Mouse (Mus musculus): ENCODE data around the gene Ift20. TPM values are rescaled to one million over a fixed set of nuclear protein-coding genes. Genes with fewer than 3 reads are reported as not detected.

Ift20 gene
- 134 and 137 TPM in 2 replicates for polyA plus RNA-seq (2015; fragmentation: Nextera tagmentation; extraction: Ambion mirVana)

DNA sequence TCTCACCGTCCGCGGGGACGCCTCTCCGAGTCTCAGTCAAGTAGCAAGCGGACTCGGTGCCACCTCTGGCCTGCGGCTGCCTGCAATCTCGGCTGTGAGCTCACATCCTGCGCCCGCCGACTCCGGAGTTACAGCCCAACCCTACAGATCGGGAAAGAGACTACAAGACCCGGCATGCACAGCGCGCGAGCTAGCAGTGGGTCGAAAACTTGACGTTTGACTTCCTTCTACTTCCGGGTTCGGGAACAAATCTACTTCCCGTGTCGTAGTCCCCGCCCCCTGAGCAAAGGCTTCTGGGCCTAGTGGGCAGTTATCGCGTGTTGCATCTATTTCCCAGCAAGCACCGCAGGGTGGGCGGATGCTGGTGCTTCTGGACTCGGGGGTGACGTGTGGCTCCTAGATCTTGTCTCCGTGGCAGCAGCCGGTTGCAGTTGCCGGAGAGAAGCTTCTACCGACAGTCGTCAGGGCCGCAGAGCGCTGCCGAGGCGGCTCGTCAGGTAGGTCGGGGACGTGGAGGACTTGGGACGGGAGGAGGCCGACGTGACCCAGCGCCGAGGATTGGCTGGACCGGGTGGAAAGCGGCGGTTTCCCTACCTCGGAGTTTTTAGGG, at the start of gene Ift20, which contains the start of gene Tnfaip1:
TSS of gene Ift20 (plus strand) at position 282 of the 610 bp plus-strand sequence.
TSS of gene Tnfaip1 (minus strand) at position 253 of the 610 bp plus-strand sequence.
- Histone ChIP-seq H3K4me3 (peak within 1 kb of the TSS; percentile 65), H3K4me1 (peaks cover 28% of the 10 kb centered on the region), H3K27ac (peak within 1 kb of the TSS; percentile 94), H3K9me3 (no peaks in the 10 kb centered on the region), H3K9ac (peak within 1 kb of the TSS; percentile 72), H3K4me2 (peak within 1 kb of the TSS; percentile 73), H3K27me3 (no peaks in the 10 kb centered on the region), H3K36me3 (peaks cover 27% of the 10 kb centered on the region)
- WGBS = under 1% methylated on average over 52 of the region's 52 CpGs
- ATAC-seq (ENCODE audit: borderline replicate concordance, extremely low read depth, low FRiP score, low TSS enrichment) = peak; percentile 98

DNA sequence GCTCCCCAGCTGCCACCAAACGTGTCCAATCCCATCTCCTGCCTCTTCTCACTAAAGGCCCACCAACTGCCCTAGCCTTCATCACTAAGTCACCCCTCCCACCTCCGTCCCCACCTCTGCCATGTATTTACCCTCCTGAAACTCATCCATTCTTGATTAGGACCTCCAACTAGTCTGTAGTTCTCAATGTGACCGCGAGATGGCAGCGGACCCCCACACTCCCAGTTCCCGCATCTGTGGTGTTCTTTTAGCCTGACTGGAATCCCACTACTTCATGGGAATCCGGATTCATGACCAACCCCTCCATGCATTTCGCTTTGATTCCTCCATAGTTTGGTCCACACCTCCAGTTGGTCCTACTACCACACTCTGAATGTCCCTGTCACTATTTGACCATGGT, 48.0 kb upstream of the Ift20 start:
- H3K4me2 ChIP-seq = no peak overlapping the region
- H3K27ac ChIP-seq = no peak overlapping the region
- H3K4me1 ChIP-seq = peaks cover 7% of the 10 kb centered on the region; the same call in 1 of the 2 replicates
- peaks cover 73% of the 10 kb centered on the region for H3K27me3 ChIP-seq
- no peak overlapping the region for H3K4me3 ChIP-seq
- WGBS = 0% methylated on average over 8 of the region's 8 CpGs
- H3K36me3 ChIP-seq = no peaks in the 10 kb centered on the region
- H3K9ac ChIP-seq = no peak overlapping the region
- no peaks in the 10 kb centered on the region for H3K9me3 ChIP-seq
- ATAC-seq (ENCODE audit: borderline replicate concordance, extremely low read depth, low FRiP score, low TSS enrichment) = no peak

DNA sequence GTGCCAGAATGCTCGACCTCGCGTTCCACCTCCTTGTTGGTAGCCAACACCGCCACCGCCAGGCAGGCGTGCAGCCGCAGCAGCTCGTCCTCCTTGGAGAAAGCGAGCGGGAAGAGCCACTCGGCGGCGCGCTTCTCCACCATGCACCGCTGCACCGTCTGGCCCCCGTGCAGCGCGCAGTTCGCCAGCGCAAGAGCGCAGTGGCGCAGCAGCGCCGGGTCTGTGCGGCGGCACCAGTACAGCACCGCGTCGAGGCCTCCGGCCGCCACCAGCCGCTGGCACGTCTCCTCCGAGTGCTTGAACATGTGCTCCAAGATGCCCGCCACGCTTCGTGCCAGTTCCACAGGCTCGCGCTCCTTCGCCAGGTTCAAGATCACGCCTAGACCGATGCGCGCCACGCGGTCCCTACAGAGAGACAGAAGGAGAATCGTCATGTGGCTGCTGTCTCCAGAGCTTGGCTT, 45.4 kb upstream of the Ift20 start:
- Histone ChIP-seq H3K27me3 (peaks cover 73% of the 10 kb centered on the region), H3K4me3 (peak overlapping the region; percentile 13; the same call in 1 of the 2 replicates), H3K4me1 (peaks cover 7% of the 10 kb centered on the region; the same call in 1 of the 2 replicates), H3K9me3 (no peaks in the 10 kb centered on the region), H3K36me3 (no peaks in the 10 kb centered on the region), H3K4me2 (peak overlapping the region; percentile 49), H3K27ac (no peak overlapping the region), H3K9ac (no peak overlapping the region)
- no peak for ATAC-seq (ENCODE audit: borderline replicate concordance, extremely low read depth, low FRiP score, low TSS enrichment)
- 8% methylated on average over 48 of the region's 48 CpGs for WGBS

DNA sequence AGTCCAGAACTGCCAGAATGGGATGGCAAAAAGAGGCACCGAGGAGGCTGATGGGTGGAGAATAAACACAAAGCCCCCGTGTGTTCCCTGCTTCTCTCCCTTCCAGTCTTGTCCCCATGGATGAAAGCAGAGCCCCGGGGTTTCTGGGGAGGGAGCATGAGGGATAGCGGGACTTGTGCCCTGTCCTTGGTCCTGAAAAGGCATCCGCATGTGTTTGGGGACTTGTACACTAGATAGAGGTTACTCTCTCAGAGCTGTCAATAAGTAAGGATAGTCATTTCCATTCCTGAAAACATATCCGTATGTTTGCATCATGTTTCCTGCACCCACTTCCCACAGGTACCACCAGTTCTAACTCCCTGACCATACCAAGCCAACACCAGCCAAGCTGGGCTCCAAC, 40.3 kb upstream of the Ift20 start:
- 7% methylated on average over 6 of the region's 6 CpGs for WGBS
- Histone ChIP-seq H3K27me3 (peaks cover 67% of the 10 kb centered on the region), H3K9ac (no peak overlapping the region), H3K36me3 (no peaks in the 10 kb centered on the region), H3K27ac (no peak overlapping the region), H3K4me3 (no peak overlapping the region), H3K9me3 (no peaks in the 10 kb centered on the region), H3K4me2 (no peak overlapping the region), H3K4me1 (peaks cover 17% of the 10 kb centered on the region)
- ATAC-seq (ENCODE audit: borderline replicate concordance, extremely low read depth, low FRiP score, low TSS enrichment) = no peak

DNA sequence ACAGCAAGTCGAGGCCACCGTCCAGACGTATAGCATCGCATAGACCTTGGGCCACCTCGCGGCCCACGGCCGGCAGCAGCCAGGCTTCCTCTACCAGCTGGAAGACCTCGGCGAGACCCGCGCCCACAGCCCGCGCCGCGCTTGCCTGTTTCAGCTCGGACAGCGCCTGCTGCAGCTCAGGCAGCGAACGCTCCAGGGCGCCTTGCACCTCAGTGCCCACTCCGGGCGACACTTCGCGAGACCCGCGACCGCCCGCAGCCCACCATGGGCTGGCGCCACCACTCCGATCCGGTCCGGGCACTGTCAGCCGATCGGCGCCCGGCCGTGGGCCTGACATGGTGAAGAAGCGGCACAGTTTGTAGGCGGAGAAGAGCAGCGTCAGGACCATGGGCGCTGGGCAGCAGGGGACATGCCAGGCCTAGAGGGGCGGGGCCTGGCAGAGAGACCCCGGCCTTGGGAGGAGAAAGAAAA, 39.1 kb upstream of the Ift20 start:
- no peaks in the 10 kb centered on the region for H3K36me3 ChIP-seq
- no peaks in the 10 kb centered on the region for H3K9me3 ChIP-seq
- H3K4me2 ChIP-seq = peak overlapping the region; percentile 96
- peak overlapping the region; percentile 25; the same call in 1 of the 2 replicates for H3K9ac ChIP-seq
- peak overlapping the region; percentile 48 for H3K4me3 ChIP-seq
- peaks cover 68% of the 10 kb centered on the region for H3K27me3 ChIP-seq
- no peak overlapping the region for H3K27ac ChIP-seq
- ATAC-seq (ENCODE audit: borderline replicate concordance, extremely low read depth, low FRiP score, low TSS enrichment) = peak; percentile 35; the same call in 1 of the 2 replicates
- H3K4me1 ChIP-seq = peaks cover 15% of the 10 kb centered on the region
- WGBS = under 1% methylated on average over 44 of the region's 44 CpGs

DNA sequence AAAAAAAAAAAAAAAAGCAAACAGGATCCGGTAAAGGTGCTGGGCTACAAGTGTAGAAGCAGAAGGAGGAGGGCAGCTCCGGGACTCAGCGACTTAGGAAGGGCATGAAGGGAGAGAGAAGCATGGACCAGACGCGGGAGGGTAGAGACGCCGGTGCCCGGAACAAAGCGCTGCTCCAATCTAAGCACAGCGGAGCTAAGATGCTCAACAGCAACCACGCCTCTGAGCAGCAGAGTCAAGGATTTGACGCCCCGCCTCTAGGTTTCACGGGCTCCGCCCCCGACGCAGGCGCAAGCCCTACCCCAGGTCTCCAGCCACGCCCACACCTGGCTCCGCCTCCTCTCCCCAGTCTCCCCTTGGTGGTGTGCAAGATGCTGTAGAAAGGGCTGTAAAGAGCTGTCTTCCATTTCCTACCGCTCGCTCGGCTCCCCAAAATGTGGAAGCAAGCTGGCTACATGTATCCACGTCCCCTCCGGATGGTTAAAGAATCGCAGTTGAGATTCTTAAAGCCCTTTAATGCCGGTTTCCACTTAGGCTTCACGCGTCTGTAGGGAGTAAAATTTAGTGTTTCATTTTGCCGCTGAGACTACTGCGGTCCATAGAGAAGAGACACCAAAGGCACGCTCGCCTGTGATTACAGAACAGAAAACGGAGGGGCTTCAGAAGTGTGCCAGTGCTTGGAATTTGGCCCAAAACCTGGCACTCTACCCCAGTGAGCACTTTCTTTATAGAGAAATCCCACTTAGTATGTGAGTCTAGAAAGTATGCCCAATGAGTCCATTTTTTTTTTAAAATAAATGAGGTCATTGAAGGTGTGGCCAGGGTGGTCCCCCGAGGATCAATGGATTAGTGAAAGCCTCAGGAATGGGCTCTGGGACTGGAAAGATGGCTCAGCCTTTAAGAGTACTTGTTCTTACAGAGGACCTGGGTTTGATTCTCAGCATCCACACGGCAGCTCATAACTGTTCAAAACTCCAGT, 38.3 kb upstream of the Ift20 start, which contains the start of gene Sarm1:
TSS of gene Sarm1 (minus strand) at position 211 of the 979 bp plus-strand sequence.
- peak; percentile 96 for ATAC-seq (ENCODE audit: borderline replicate concordance, extremely low read depth, low FRiP score, low TSS enrichment)
- no peak within 1 kb of the TSS for H3K27ac ChIP-seq
- H3K9me3 ChIP-seq = no peaks in the 10 kb centered on the region
- 3% methylated on average over 36 of the region's 36 CpGs for WGBS
- H3K36me3 ChIP-seq = no peaks in the 10 kb centered on the region
- H3K27me3 ChIP-seq = peaks cover 72% of the 10 kb centered on the region
- H3K9ac ChIP-seq = peak within 1 kb of the TSS; percentile 25; the same call in 1 of the 2 replicates
- peak within 1 kb of the TSS; percentile 96 for H3K4me2 ChIP-seq
- H3K4me1 ChIP-seq = peaks cover 15% of the 10 kb centered on the region
- peak within 1 kb of the TSS; percentile 48 for H3K4me3 ChIP-seq

DNA sequence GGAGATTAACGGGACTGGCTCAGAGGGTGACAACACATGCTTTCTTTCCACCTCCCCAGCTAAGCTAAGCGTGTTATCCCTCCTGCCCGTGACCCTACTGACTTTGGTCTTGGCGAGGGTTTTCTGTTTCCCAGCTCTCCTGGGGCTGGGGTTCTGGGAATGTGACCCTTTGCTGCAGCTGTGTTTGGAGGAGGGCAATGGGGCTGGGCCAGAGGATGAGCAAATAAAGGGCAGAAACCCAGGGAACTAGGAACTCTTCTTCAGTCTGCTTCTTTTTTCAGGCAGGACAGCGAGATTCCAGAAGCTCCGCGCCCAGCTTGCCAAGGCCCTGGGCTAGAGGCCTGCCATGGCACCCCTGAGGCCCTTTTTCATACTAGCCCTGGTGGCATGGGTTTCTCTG, 37.2 kb upstream of the Ift20 start, which contains the start of gene Vtn:
TSS of gene Vtn (plus strand) at position 88 of the 400 bp plus-strand sequence.
- Histone ChIP-seq H3K27ac (no peak within 1 kb of the TSS), H3K9me3 (no peaks in the 10 kb centered on the region), H3K27me3 (peaks cover 71% of the 10 kb centered on the region), H3K4me2 (peak within 1 kb of the TSS; percentile 96), H3K9ac (no peak within 1 kb of the TSS), H3K4me3 (peak within 1 kb of the TSS; percentile 48), H3K36me3 (no peaks in the 10 kb centered on the region), H3K4me1 (peaks cover 15% of the 10 kb centered on the region)
- WGBS = 33% methylated on average over 7 of the region's 7 CpGs
- ATAC-seq (ENCODE audit: borderline replicate concordance, extremely low read depth, low FRiP score, low TSS enrichment) = no peak

DNA sequence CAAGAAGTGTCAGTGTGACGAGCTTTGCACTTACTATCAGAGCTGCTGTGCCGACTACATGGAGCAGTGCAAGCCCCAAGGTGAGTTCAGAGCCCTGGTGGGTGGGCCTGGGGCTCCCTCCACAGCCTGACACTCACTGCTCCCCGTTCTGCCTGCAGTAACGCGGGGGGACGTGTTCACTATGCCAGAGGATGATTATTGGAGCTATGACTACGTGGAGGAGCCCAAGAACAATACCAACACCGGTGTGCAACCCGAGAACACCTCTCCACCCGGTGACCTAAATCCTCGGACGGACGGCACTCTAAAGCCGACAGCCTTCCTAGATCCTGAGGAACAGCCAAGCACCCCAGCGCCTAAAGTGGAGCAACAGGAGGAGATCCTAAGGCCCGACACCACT, 36.6 kb upstream of the Ift20 start:
- no peak overlapping the region for H3K4me3 ChIP-seq
- no peaks in the 10 kb centered on the region for H3K9me3 ChIP-seq
- no peak overlapping the region for H3K9ac ChIP-seq
- no peaks in the 10 kb centered on the region for H3K36me3 ChIP-seq
- 41% methylated on average over 16 of the region's 16 CpGs for WGBS
- H3K4me2 ChIP-seq = no peak overlapping the region
- no peak overlapping the region for H3K27ac ChIP-seq
- no peak for ATAC-seq (ENCODE audit: borderline replicate concordance, extremely low read depth, low FRiP score, low TSS enrichment)
- H3K4me1 ChIP-seq = peaks cover 15% of the 10 kb centered on the region
- peaks cover 69% of the 10 kb centered on the region for H3K27me3 ChIP-seq

DNA sequence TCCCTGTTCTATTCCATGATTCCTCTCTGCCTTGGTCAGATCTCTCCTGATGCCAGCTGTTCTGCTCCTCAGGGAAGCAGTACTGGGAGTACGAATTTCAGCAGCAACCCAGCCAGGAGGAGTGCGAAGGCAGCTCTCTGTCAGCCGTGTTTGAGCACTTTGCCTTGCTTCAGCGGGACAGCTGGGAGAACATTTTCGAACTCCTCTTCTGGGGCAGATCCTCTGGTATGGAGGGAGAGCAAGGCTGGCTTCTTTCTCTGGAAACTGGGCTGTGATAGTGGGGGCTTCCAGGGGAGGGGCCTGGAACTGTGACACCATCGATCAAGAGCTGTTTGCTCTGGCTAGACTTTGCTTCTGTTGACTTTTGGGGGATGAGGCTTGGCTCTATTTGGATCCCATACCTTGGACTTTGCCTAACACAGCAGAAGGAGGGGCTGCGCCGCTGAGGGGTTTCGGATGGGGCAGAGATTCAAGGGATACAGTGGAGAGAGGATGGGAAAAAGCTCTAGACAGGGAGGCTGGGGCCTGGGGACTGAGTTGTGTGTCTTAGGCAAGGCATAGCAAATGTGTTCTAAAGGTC, 35.4 kb upstream of the Ift20 start:
- ATAC-seq (ENCODE audit: borderline replicate concordance, extremely low read depth, low FRiP score, low TSS enrichment) = no peak
- H3K27me3 ChIP-seq = peaks cover 59% of the 10 kb centered on the region

DNA sequence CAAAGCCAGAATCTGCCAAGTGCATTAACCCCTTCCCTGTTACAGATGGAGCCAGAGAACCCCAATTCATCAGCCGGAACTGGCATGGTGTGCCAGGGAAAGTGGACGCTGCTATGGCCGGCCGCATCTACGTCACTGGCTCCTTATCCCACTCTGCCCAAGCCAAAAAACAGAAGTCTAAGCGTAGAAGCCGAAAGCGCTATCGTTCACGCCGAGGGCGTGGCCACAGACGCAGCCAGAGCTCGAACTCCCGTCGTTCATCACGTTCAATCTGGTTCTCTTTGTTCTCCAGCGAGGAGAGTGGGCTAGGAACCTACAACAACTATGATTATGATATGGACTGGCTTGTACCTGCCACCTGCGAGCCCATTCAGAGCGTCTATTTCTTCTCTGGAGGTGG, 34.6 kb upstream of the Ift20 start:
- Histone ChIP-seq H3K27me3 (peaks cover 51% of the 10 kb centered on the region), H3K4me3 (no peak overlapping the region), H3K9me3 (no peaks in the 10 kb centered on the region), H3K4me1 (peaks cover 14% of the 10 kb centered on the region), H3K4me2 (no peak overlapping the region), H3K36me3 (peaks cover 5% of the 10 kb centered on the region), H3K9ac (no peak overlapping the region), H3K27ac (no peak overlapping the region)
- no peak for ATAC-seq (ENCODE audit: borderline replicate concordance, extremely low read depth, low FRiP score, low TSS enrichment)
- WGBS = 67% methylated on average over 20 of the region's 20 CpGs

More for the DNA sequence above, 35.4 kb upstream of the Ift20 start:
- Histone ChIP-seq H3K9ac (no peak overlapping the region), H3K36me3 (no peaks in the 10 kb centered on the region), H3K4me3 (no peak overlapping the region), H3K4me1 (peaks cover 15% of the 10 kb centered on the region), H3K9me3 (no peaks in the 10 kb centered on the region), H3K27ac (no peak overlapping the region), H3K4me2 (no peak overlapping the region)
- 58% methylated on average over 9 of the region's 9 CpGs for whole genome bisulfite sequencing

DNA sequence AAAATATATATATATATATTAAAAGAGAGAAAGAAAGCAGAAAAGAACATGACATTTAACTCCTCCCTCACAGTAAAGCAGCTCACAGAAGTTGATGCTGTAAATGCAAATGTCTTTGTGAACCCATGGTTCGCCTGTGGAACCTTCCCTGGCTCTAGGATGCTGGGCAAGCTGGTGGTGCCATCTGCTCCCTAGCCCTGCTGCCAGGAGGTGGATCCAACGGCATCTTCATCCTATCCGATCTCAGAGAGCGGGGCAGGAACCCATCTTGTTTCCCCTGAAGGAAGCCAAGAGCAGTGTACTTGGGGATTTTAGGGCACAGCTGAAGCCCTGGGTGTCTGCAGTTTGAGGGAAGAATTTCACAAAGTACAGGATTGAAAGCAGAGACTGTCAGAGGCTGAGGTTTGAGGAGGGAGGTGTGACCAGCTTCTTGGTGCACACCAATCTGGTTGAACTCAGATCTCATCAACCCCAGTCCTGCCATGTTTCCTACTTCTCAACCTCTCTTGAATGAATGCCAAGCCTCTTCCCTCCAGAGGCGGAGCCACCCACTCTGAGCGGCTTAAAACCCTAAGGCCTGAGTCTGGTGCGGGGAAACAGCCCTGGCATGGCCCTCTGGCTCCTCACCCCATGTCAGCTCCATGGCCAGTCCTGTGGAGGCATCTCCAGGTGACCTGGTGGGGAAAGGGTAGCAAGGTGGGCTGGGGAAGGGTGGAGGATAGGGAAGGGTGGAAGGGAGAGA, 33.1 kb upstream of the Ift20 start, which contains the start of gene Sebox:
TSS of gene Sebox (plus strand) at position 539 of the 742 bp plus-strand sequence.
- H3K27me3 ChIP-seq = peaks cover 41% of the 10 kb centered on the region
- H3K9me3 ChIP-seq = no peaks in the 10 kb centered on the region
- ATAC-seq (ENCODE audit: borderline replicate concordance, extremely low read depth, low FRiP score, low TSS enrichment) = no peak
- H3K4me2 ChIP-seq = no peak within 1 kb of the TSS
- WGBS = 66% methylated on average over 7 of the region's 7 CpGs
- H3K27ac ChIP-seq = no peak within 1 kb of the TSS
- H3K36me3 ChIP-seq = peaks cover 18% of the 10 kb centered on the region
- no peak within 1 kb of the TSS for H3K4me3 ChIP-seq
- no peak within 1 kb of the TSS for H3K9ac ChIP-seq
- H3K4me1 ChIP-seq = 0 out of 2 replicates have a peak, but pooled peaks cover under 1% of the 10 kb centered on the region
